Mouse (Mus musculus): ENCODE results near the gene Swsap1.

The Swsap1 gene

GRCm38 (mm10) chr9:21968883-21969282, 13.3 kb downstream of the Swsap1 start:
- no peak for DNase-seq

- no peak for DNase-seq
These were observed 13.7 kb downstream of the Swsap1 start for GRCm38 (mm10) chr9:21969304-21969703.

- peak; percentile 46 for DNase-seq
These were observed 21.1 kb downstream of the Swsap1 start for GRCm38 (mm10) chr9:21976626-21977175.

GRCm38 (mm10) chr9:21977331-21977730, 21.8 kb downstream of the Swsap1 start:
- peak; percentile 29 for DNase-seq

- DNase-seq: peak; percentile 21
These were observed 22.4 kb downstream of the Swsap1 start for GRCm38 (mm10) chr9:21977972-21978371.

- DNase-seq: no peak
These were observed 23.0 kb downstream of the Swsap1 start for GRCm38 (mm10) chr9:21978398-21979128.

- DNase-seq: no peak
These were observed 28.4 kb downstream of the Swsap1 start for GRCm38 (mm10) chr9:21983911-21984310.

- no peak for DNase-seq
These were observed 32.2 kb downstream of the Swsap1 start for GRCm38 (mm10) chr9:21987592-21988342.

GRCm38 (mm10) chr9:21988421-21989101, 33.0 kb downstream of the Swsap1 start:
- peak; percentile 22 for DNase-seq

GRCm38 (mm10) chr9:21989230-21990110, 33.9 kb downstream of the Swsap1 start, which contains the start of gene Rgl3:
Gene Rgl3 (minus strand): TSS chr9:21989446.
- peak; percentile 23 for DNase-seq

- no peak for DNase-seq
These were observed 36.7 kb downstream of the Swsap1 start for GRCm38 (mm10) chr9:21992227-21992626.

- no peak for DNase-seq
These were observed 40.8 kb downstream of the Swsap1 start for GRCm38 (mm10) chr9:21996178-21996867.

- DNase-seq: no peak
These were observed 44.7 kb downstream of the Swsap1 start for GRCm38 (mm10) chr9:22000296-22000695.

GRCm38 (mm10) chr9:22001633-22002032, 46.1 kb downstream of the Swsap1 start:
- DNase-seq: no peak

GRCm38 (mm10) chr9:22002194-22003162, 46.9 kb downstream of the Swsap1 start, which contains the start of the genes Ccdc151 and Prkcsh:
Gene Ccdc151 (minus strand): TSS chr9:22002634.
Gene Prkcsh (plus strand): TSS chr9:22002806.
- peak; percentile 99 for DNase-seq

GRCm38 (mm10) chr9:22003163-22003554, 47.6 kb downstream of the Swsap1 start:
- peak; percentile 38 for DNase-seq

- DNase-seq: no peak
These were observed 49.0 kb downstream of the Swsap1 start for GRCm38 (mm10) chr9:22004546-22004945.
